In the genomic region with DNA sequence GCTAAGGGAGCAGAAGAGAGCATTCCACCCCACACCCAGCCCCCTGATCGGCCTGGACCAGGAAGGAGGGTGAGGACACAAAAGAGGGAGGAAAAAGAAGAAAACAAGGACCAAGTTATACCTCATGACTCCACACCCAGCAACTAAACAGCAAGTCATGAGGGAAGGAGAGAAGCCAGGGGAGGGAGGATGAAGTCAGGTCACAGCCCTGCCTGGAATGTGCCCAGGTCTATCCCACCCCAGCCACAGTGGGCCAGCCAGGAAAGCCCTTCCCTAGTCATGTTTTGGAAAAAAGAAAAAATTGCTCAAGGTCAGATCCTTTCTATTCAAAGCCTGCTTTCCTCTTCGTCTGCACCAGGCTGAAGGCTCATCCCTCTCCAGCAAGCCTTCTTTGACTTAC, we compare ENCODE assay signal across 9 mouse cellular contexts. TPM values are rescaled to one million over a fixed set of nuclear protein-coding genes. Genes with fewer than 3 reads are reported as not detected.
A peak's percentile ranks its signal among the peaks of the same experiment; 100 is the strongest.
DNase-seq lines count a peak whose midpoint lies in the region; ATAC-seq lines count a peak whose summit lies in the region.
"Had no signal": no experiment of that assay in that cellular context is flagged by ENCODE, and none has a peak within 500 bp of the region (broad histone marks: within the 10 kb centered on the region; RNA-seq: fewer than 3 reads in every experiment).

No protein-coding gene starts in this region.

- H3K4me3 ChIP-seq in kidney, embryonic 16.5 days (ENCODE audit: low read length), result peak overlapping the region; percentile 82
- peak overlapping the region; percentile 11 for H3K4me3 ChIP-seq in embryonic facial prominence, embryonic 15.5 days (replicated peaks)
- H3K4me3 ChIP-seq in heart, embryonic 14.5 days (ENCODE audit: control insufficient read depth in 1 of 2, insufficient read depth in 1 of 2, low read depth in 1 of 2, low read length in 2 of 2), result peak overlapping the region; percentile 71 to 98
- peak overlapping the region; percentile 8; the same call in 1 of the 2 replicates for H3K4me3 ChIP-seq in midbrain, embryonic 14.5 days (replicated peaks; ENCODE audit: low read depth, low read length)

- H3K36me3 ChIP-seq in kidney, embryonic 16.5 days (ENCODE audit: insufficient read depth, low read length), result no peaks in the 10 kb centered on the region
- H3K36me3 ChIP-seq in embryonic facial prominence, embryonic 15.5 days, result 0 out of 2 replicates have a peak, but pooled peaks cover 4% of the 10 kb centered on the region
- peaks cover 14% of the 10 kb centered on the region for H3K36me3 ChIP-seq in heart, embryonic 14.5 days (ENCODE audit: control insufficient read depth, insufficient read depth, low read length)
- H3K36me3 ChIP-seq in midbrain, embryonic 14.5 days (ENCODE audit: control insufficient read depth, insufficient read depth, low read length), result no peaks in the 10 kb centered on the region
- H3K36me3 ChIP-seq: G1E had no signal

- no peaks in the 10 kb centered on the region for H3K27me3 ChIP-seq in kidney, embryonic 16.5 days (ENCODE audit: insufficient read depth, low read length)
- no peaks in the 10 kb centered on the region for H3K27me3 ChIP-seq in embryonic facial prominence, embryonic 15.5 days
- no peaks in the 10 kb centered on the region for H3K27me3 ChIP-seq in heart, embryonic 14.5 days (ENCODE audit: control insufficient read depth, insufficient read depth, low read length)
- no peaks in the 10 kb centered on the region for H3K27me3 ChIP-seq in midbrain, embryonic 14.5 days (ENCODE audit: control insufficient read depth, insufficient read depth, low read length)

- H3K4me2 ChIP-seq in kidney, embryonic 16.5 days (replicated peaks; ENCODE audit: low read depth, low read length), result peak overlapping the region; percentile 91
- peak overlapping the region; percentile 87 for H3K4me2 ChIP-seq in embryonic facial prominence, embryonic 15.5 days (replicated peaks)
- H3K4me2 ChIP-seq in heart, embryonic 14.5 days (ENCODE audit: low read length), result peak overlapping the region; percentile 87
- H3K4me2 ChIP-seq in midbrain, embryonic 14.5 days (ENCODE audit: low read length), result peak overlapping the region; percentile 65

- no peak overlapping the region for H3K27ac ChIP-seq in kidney, embryonic 16.5 days (ENCODE audit: low read length)
- H3K27ac ChIP-seq in embryonic facial prominence, embryonic 15.5 days (replicated peaks), result no peak overlapping the region
- peak overlapping the region; percentile 77 to 96 for H3K27ac ChIP-seq in heart, embryonic 14.5 days (replicated peaks in 1 of 2; ENCODE audit: control insufficient read depth in 1 of 2, insufficient read depth in 1 of 2, low read depth in 2 of 2, low read length in 2 of 2)
- no peak overlapping the region for H3K27ac ChIP-seq in midbrain, embryonic 14.5 days (replicated peaks; ENCODE audit: low read depth, low read length)

- DNase-seq in kidney, adult 11 months, result no peak
- no peak for DNase-seq in midbrain, embryonic 14.5 days
- DNase-seq in Muller cell, postnatal 12 days (ENCODE audit: inconsistent ontology term), result no peak
- no peak for DNase-seq in urinary bladder, postnatal 25 days (ENCODE audit: low spot score)
- DNase-seq in cerebellum, postnatal 25 days, result no peak

- peaks cover 44% of the 10 kb centered on the region for H3K4me1 ChIP-seq in kidney, embryonic 16.5 days (ENCODE audit: insufficient read depth, low read length)
- H3K4me1 ChIP-seq in embryonic facial prominence, embryonic 15.5 days, result peaks cover 61% of the 10 kb centered on the region
- peaks cover 46 to 57% of the 10 kb centered on the region in 2 experiments for H3K4me1 ChIP-seq in heart, embryonic 14.5 days (ENCODE audit: control insufficient read depth in 2 of 2, insufficient read depth in 2 of 2, low read length in 2 of 2)
- H3K4me1 ChIP-seq in midbrain, embryonic 14.5 days (ENCODE audit: control insufficient read depth, insufficient read depth, low read length), result peaks cover 23% of the 10 kb centered on the region

- ATAC-seq in kidney, embryonic 16.5 days (ENCODE audit: low FRiP score, low TSS enrichment), result no peak
- ATAC-seq in embryonic facial prominence, embryonic 15.5 days (ENCODE audit: insufficient number of reproducible peaks, low FRiP score, low TSS enrichment, low read depth), result no peak
- no peak for ATAC-seq in heart, embryonic 14.5 days (ENCODE audit: insufficient number of reproducible peaks, insufficient read depth, low FRiP score, low read depth)
- ATAC-seq in midbrain, embryonic 14.5 days (ENCODE audit: low FRiP score, low TSS enrichment), result no peak

- 64% methylated on average over 2 of the region's 2 CpGs for WGBS in kidney, embryonic 16.5 days
- WGBS in embryonic facial prominence, embryonic 15.5 days, result 77% methylated on average over 2 of the region's 2 CpGs
- WGBS in heart, embryonic 14.5 days, result 28% methylated on average over 2 of the region's 2 CpGs
- WGBS in midbrain, embryonic 14.5 days, result 88% methylated on average over 2 of the region's 2 CpGs

- no peak overlapping the region; the same call in 1 of the 2 replicates for H3K9ac ChIP-seq in kidney, embryonic 16.5 days (replicated peaks; ENCODE audit: low read length)
- no peak overlapping the region for H3K9ac ChIP-seq in embryonic facial prominence, embryonic 15.5 days
- H3K9ac ChIP-seq in heart, embryonic 14.5 days (ENCODE audit: low read length), result peak overlapping the region; percentile 98
- no peak overlapping the region; the same call in 1 of the 2 replicates for H3K9ac ChIP-seq in midbrain, embryonic 14.5 days (replicated peaks; ENCODE audit: low read length)

- H3K9me3 ChIP-seq in kidney, embryonic 16.5 days (ENCODE audit: low read length), result no peaks in the 10 kb centered on the region
- H3K9me3 ChIP-seq in embryonic facial prominence, embryonic 15.5 days (replicated peaks), result no peaks in the 10 kb centered on the region
- no peaks in the 10 kb centered on the region for H3K9me3 ChIP-seq in heart, embryonic 14.5 days (ENCODE audit: control insufficient read depth, low read length)
- no peaks in the 10 kb centered on the region for H3K9me3 ChIP-seq in midbrain, embryonic 14.5 days (ENCODE audit: control insufficient read depth, low read length)
- H3K9me3 ChIP-seq: G1E had no signal

RNA-seq across cellular contexts. Expression of gene Rab11fip5, which starts 1.9 kb away (rescaled TPM):
- polyA plus RNA-seq in kidney, embryonic 16.5 days (2015; fragmentation: Nextera tagmentation; extraction: Ambion mirVana), result 16.5 and 18.9 TPM in 2 replicates
- 20.1 and 21.4 TPM in 2 replicates for polyA plus RNA-seq in embryonic facial prominence, embryonic 15.5 days (2015; fragmentation: Nextera tagmentation; extraction: Ambion mirVana)
- 36.5 and 42.2 TPM in 2 replicates for polyA plus RNA-seq in heart, embryonic 14.5 days (2014; fragmentation: Nextera tagmentation; extraction: Ambion mirVana)
- 15.0 and 15.7 TPM in 2 replicates for polyA plus RNA-seq in midbrain, embryonic 14.5 days (2014; fragmentation: Nextera tagmentation; extraction: Ambion mirVana)
- polyA plus RNA-seq: G1E had no signal

RNA-seq across cellular contexts. Expression of gene Sfxn5, which starts 39.3 kb away (rescaled TPM):
- polyA plus RNA-seq in kidney, embryonic 16.5 days (2015; fragmentation: Nextera tagmentation; extraction: Ambion mirVana), result 9.2 and 13.8 TPM in 2 replicates
- 8.0 TPM in 2 replicates for polyA plus RNA-seq in embryonic facial prominence, embryonic 15.5 days (2015; fragmentation: Nextera tagmentation; extraction: Ambion mirVana)
- polyA plus RNA-seq in heart, embryonic 14.5 days (2014; fragmentation: Nextera tagmentation; extraction: Ambion mirVana), result 2.7 and 3.1 TPM in 2 replicates
- polyA plus RNA-seq in midbrain, embryonic 14.5 days (2014; fragmentation: Nextera tagmentation; extraction: Ambion mirVana), result 15.6 and 24.0 TPM in 2 replicates

RNA-seq across cellular contexts. Expression of gene Noto, which starts 51.2 kb away (rescaled TPM):
- polyA plus RNA-seq in kidney, embryonic 16.5 days (2015; fragmentation: Nextera tagmentation; extraction: Ambion mirVana), result not detected in 2 replicates
- polyA plus RNA-seq in embryonic facial prominence, embryonic 15.5 days (2015; fragmentation: Nextera tagmentation; extraction: Ambion mirVana), result not detected in 2 replicates
- polyA plus RNA-seq in heart, embryonic 14.5 days (2014; fragmentation: Nextera tagmentation; extraction: Ambion mirVana), result not detected in 2 replicates
- not detected in 2 replicates for polyA plus RNA-seq in midbrain, embryonic 14.5 days (2014; fragmentation: Nextera tagmentation; extraction: Ambion mirVana)
- polyA plus RNA-seq: G1E had no signal

RNA-seq across cellular contexts. Expression of gene Smyd5, which starts 59.3 kb away (rescaled TPM):
- polyA plus RNA-seq in kidney, embryonic 16.5 days (2015; fragmentation: Nextera tagmentation; extraction: Ambion mirVana), result 74.4 and 77.0 TPM in 2 replicates
- polyA plus RNA-seq in embryonic facial prominence, embryonic 15.5 days (2015; fragmentation: Nextera tagmentation; extraction: Ambion mirVana), result 47.8 and 51.9 TPM in 2 replicates
- 30.5 and 33.5 TPM in 2 replicates for polyA plus RNA-seq in heart, embryonic 14.5 days (2014; fragmentation: Nextera tagmentation; extraction: Ambion mirVana)
- polyA plus RNA-seq in midbrain, embryonic 14.5 days (2014; fragmentation: Nextera tagmentation; extraction: Ambion mirVana), result 54.0 and 55.9 TPM in 2 replicates

Comparison
In these comparisons a context has a peak if more than half of its experiments do, and no peak if none do; other contexts are left out.
1. H3K27ac ChIP-seq: peak in heart, embryonic 14.5 days (2 of 2); none in kidney, embryonic 16.5 days (single experiment), embryonic facial prominence, embryonic 15.5 days (single experiment) and midbrain, embryonic 14.5 days (single experiment).
2. H3K4me3 ChIP-seq: peak in every context shown above with its lines; median percentile 84 in heart, embryonic 14.5 days; 82 in kidney, embryonic 16.5 days; 11 in embryonic facial prominence, embryonic 15.5 days; 8 in midbrain, embryonic 14.5 days.
3. Peak in every context shown above with its lines, with median percentiles within 50 percentile points of each other: H3K4me2 ChIP-seq.